Mouse (Mus musculus): ENCODE results near the gene Bckdhb.

- TF ChIP-seq CTCF (IDR thresholded peaks at IDR 0.05; ENCODE audit: low read depth, low read length) (no peak), GATA1 (IDR thresholded peaks at IDR 0.05; ENCODE audit: borderline replicate concordance, low read length) (no peak), POLR2AphosphoS5 (IDR thresholded peaks at IDR 0.05; ENCODE audit: insufficient replicate concordance, low read depth, low read length) (no peak)
These were observed 139.2 kb downstream of the Bckdhb start for GRCm38 (mm10) chr9:84064113-84064512.
